Mouse (Mus musculus): Measurements from ENCODE around the gene Srsf11. TPM values are rescaled to one million over a fixed set of nuclear protein-coding genes. Genes with fewer than 3 reads are reported as not detected.
A peak's percentile ranks its signal among the peaks of the same experiment; 100 is the strongest.

The Srsf11 gene
- total RNA-seq (2014; rRNA removed) (159 and 182 TPM in 2 replicates), polyA plus RNA-seq (2015; fragmentation: Nextera tagmentation; extraction: Ambion mirVana) (180 and 182 TPM in 2 replicates)

- no peaks in the 10 kb centered on the region for H3K36me3 ChIP-seq (ENCODE audit: insufficient read depth, low read length)
- peak within 1 kb of the TSS; percentile 85 for H3K27ac ChIP-seq
- WGBS = under 1% methylated on average over 55 of the region's 55 CpGs
- ATAC-seq = peak; percentile 98
- H3K4me1 ChIP-seq (ENCODE audit: insufficient read depth, low read length) = peaks cover 17% of the 10 kb centered on the region
- peak; percentile 98 for DNase-seq (ENCODE audit: low spot score)
- peak within 1 kb of the TSS; percentile 68 for H3K4me2 ChIP-seq (ENCODE audit: low read depth, low read length)
- H3K9me3 ChIP-seq (ENCODE audit: low read length) = no peaks in the 10 kb centered on the region
- peak within 1 kb of the TSS; percentile 76 for H3K4me3 ChIP-seq (ENCODE audit: low read length)
- no peak for TF ChIP-seq CTCF (IDR thresholded peaks at IDR 0.05; ENCODE audit: low read depth)
- peak within 1 kb of the TSS; percentile 88 for H3K9ac ChIP-seq (replicated peaks; ENCODE audit: low read length)
- no peaks in the 10 kb centered on the region for H3K27me3 ChIP-seq (ENCODE audit: insufficient read depth, low read length)
Observed at GRCm38 (mm10) chr3:158036329-158036988, at the start of gene Srsf11, which contains the start of gene Lrrc40. Gene Srsf11, minus strand, starts transcription at chr3:158036639. Gene Lrrc40, plus strand, starts transcription at chr3:158036662.

- no peak for ATAC-seq
- no peaks in the 10 kb centered on the region for H3K4me1 ChIP-seq (ENCODE audit: insufficient read depth, low read length)
- no peak overlapping the region for H3K4me3 ChIP-seq (ENCODE audit: low read length)
- no peaks in the 10 kb centered on the region for H3K9me3 ChIP-seq (ENCODE audit: low read length)
- H3K9ac ChIP-seq (replicated peaks; ENCODE audit: low read length) = no peak overlapping the region
- no peak overlapping the region for H3K4me2 ChIP-seq (ENCODE audit: low read depth, low read length)
- H3K27me3 ChIP-seq (ENCODE audit: insufficient read depth, low read length) = no peaks in the 10 kb centered on the region
- no peak for DNase-seq (ENCODE audit: low spot score)
- TF ChIP-seq CTCF (IDR thresholded peaks at IDR 0.05; ENCODE audit: low read depth) = no peak
- no peaks in the 10 kb centered on the region for H3K36me3 ChIP-seq (ENCODE audit: insufficient read depth, low read length)
- WGBS = 70% methylated on average over 5 of the region's 5 CpGs
- no peak overlapping the region for H3K27ac ChIP-seq
Observed at GRCm38 (mm10) chr3:158077828-158078227, 41.4 kb upstream of the Srsf11 start.

- DNase-seq (ENCODE audit: low spot score) = no peak
- no peaks in the 10 kb centered on the region for H3K27me3 ChIP-seq (ENCODE audit: insufficient read depth, low read length)
- H3K4me3 ChIP-seq (ENCODE audit: low read length) = no peak overlapping the region
- WGBS = 52% methylated on average over 1 of the region's 1 CpGs
- H3K36me3 ChIP-seq (ENCODE audit: insufficient read depth, low read length) = no peaks in the 10 kb centered on the region
- no peak for ATAC-seq
- H3K27ac ChIP-seq = no peak overlapping the region
- H3K9me3 ChIP-seq (ENCODE audit: low read length) = no peaks in the 10 kb centered on the region
- H3K4me1 ChIP-seq (ENCODE audit: insufficient read depth, low read length) = no peaks in the 10 kb centered on the region
- H3K4me2 ChIP-seq (ENCODE audit: low read depth, low read length) = no peak overlapping the region
- no peak overlapping the region for H3K9ac ChIP-seq (replicated peaks; ENCODE audit: low read length)
- no peak for TF ChIP-seq CTCF (IDR thresholded peaks at IDR 0.05; ENCODE audit: low read depth)
Observed at GRCm38 (mm10) chr3:158077380-158077772, 40.9 kb upstream of the Srsf11 start.

GRCm38 (mm10) chr3:158076685-158077379 lies 40.4 kb upstream of the Srsf11 start:
- Histone ChIP-seq H3K27ac (no peak overlapping the region), H3K27me3 (ENCODE audit: insufficient read depth, low read length) (no peaks in the 10 kb centered on the region), H3K36me3 (ENCODE audit: insufficient read depth, low read length) (no peaks in the 10 kb centered on the region), H3K4me1 (ENCODE audit: insufficient read depth, low read length) (no peaks in the 10 kb centered on the region), H3K9me3 (ENCODE audit: low read length) (no peaks in the 10 kb centered on the region), H3K4me2 (ENCODE audit: low read depth, low read length) (no peak overlapping the region), H3K9ac (replicated peaks; ENCODE audit: low read length) (no peak overlapping the region), H3K4me3 (ENCODE audit: low read length) (no peak overlapping the region)
- ATAC-seq (0 out of 2 replicates have a peak, but pooled peaks have one; percentile 38), DNase-seq (ENCODE audit: low spot score) (peak; percentile 58)
- 44% methylated on average over 4 of the region's 4 CpGs for WGBS
- peak; percentile 73 for TF ChIP-seq CTCF (IDR thresholded peaks at IDR 0.05; ENCODE audit: low read depth)

- no peak overlapping the region for H3K4me3 ChIP-seq (ENCODE audit: low read length)
- no peak overlapping the region for H3K27ac ChIP-seq
- no peak for TF ChIP-seq CTCF (IDR thresholded peaks at IDR 0.05; ENCODE audit: low read depth)
- no peaks in the 10 kb centered on the region for H3K9me3 ChIP-seq (ENCODE audit: low read length)
- H3K27me3 ChIP-seq (ENCODE audit: insufficient read depth, low read length) = no peaks in the 10 kb centered on the region
- H3K9ac ChIP-seq (replicated peaks; ENCODE audit: low read length) = no peak overlapping the region
- H3K4me1 ChIP-seq (ENCODE audit: insufficient read depth, low read length) = no peaks in the 10 kb centered on the region
- 0 out of 2 replicates have a peak, but pooled peaks cover 6% of the 10 kb centered on the region for H3K36me3 ChIP-seq (ENCODE audit: insufficient read depth, low read length)
- DNase-seq (ENCODE audit: low spot score) = no peak
- no peak overlapping the region for H3K4me2 ChIP-seq (ENCODE audit: low read depth, low read length)
- ATAC-seq = no peak
- WGBS = 92% methylated on average over 2 of the region's 2 CpGs
Observed at GRCm38 (mm10) chr3:158075004-158075403, 38.6 kb upstream of the Srsf11 start.

- no peak for DNase-seq (ENCODE audit: low spot score)
- H3K4me3 ChIP-seq (ENCODE audit: low read length) = no peak overlapping the region
- no peak overlapping the region for H3K4me2 ChIP-seq (ENCODE audit: low read depth, low read length)
- no peak for TF ChIP-seq CTCF (IDR thresholded peaks at IDR 0.05; ENCODE audit: low read depth)
- WGBS = 74% methylated on average over 9 of the region's 9 CpGs
- no peak for ATAC-seq
- H3K36me3 ChIP-seq (ENCODE audit: insufficient read depth, low read length) = 0 out of 2 replicates have a peak, but pooled peaks cover 9% of the 10 kb centered on the region
- H3K9ac ChIP-seq (replicated peaks; ENCODE audit: low read length) = no peak overlapping the region
- H3K27ac ChIP-seq = no peak overlapping the region
- no peaks in the 10 kb centered on the region for H3K9me3 ChIP-seq (ENCODE audit: low read length)
- H3K4me1 ChIP-seq (ENCODE audit: insufficient read depth, low read length) = no peaks in the 10 kb centered on the region
- H3K27me3 ChIP-seq (ENCODE audit: insufficient read depth, low read length) = no peaks in the 10 kb centered on the region
Observed at GRCm38 (mm10) chr3:158068613-158069263, 32.3 kb upstream of the Srsf11 start.
